In the genomic region with DNA sequence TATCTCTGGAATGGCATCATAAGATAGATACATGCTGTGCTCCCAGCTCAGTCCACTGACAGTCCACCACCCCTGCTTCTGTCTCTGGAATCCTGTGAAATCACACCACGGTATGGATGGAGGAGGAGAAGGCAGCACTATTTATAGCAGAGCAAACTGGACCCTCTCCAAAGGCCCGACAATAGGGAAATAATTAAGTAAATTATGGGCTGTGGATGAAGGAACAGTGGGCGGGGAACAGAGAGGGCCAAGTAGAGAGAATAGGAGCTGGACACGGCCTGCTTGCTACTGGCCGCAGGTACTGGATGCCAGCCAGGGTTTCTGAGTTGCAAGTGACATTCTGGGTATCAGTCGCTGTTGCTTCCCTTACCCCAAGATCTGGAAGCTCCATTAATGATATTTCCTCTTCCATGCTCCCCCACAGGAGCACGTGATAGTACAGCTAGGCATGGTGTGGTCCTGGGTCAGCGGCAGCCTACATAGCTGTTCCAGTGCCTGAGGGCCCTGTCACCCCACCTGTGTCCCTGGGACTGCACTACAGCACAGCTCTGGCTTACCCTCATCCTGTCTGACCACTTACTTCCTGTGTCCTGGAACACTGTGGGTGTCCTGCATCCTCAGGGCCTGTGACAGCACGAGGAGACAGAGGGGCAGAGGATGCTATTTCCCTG, we compare ENCODE assay signal across 9 mouse cellular contexts. TPM values are rescaled to one million over a fixed set of nuclear protein-coding genes. Genes with fewer than 3 reads are reported as not detected.
DNase-seq lines count a peak whose midpoint lies in the region; ATAC-seq and TF ChIP-seq lines count a peak whose summit lies in the region.
"Had no signal": no experiment of that assay in that cellular context is flagged by ENCODE, and none has a peak within 500 bp of the region (broad histone marks: within the 10 kb centered on the region; RNA-seq: fewer than 3 reads in every experiment).

No protein-coding gene starts in this region.

- peaks cover 33% of the 10 kb centered on the region for H3K36me3 ChIP-seq in hindbrain, postnatal 0 days (ENCODE audit: insufficient read depth, low read length)
- peaks cover 62% of the 10 kb centered on the region for H3K36me3 ChIP-seq in hindbrain, embryonic 10.5 days
- peaks cover 20% of the 10 kb centered on the region for H3K36me3 ChIP-seq in hindbrain, embryonic 16.5 days (ENCODE audit: control insufficient read depth, insufficient read depth, low read length)
- H3K36me3 ChIP-seq in midbrain, embryonic 14.5 days (ENCODE audit: control insufficient read depth, insufficient read depth, low read length): peaks cover 54% of the 10 kb centered on the region

- no peak overlapping the region for H3K27ac ChIP-seq in hindbrain, postnatal 0 days
- no peak overlapping the region for H3K27ac ChIP-seq in hindbrain, embryonic 10.5 days
- no peak overlapping the region for H3K27ac ChIP-seq in hindbrain, embryonic 16.5 days (ENCODE audit: low read depth, low read length)
- H3K27ac ChIP-seq in midbrain, embryonic 14.5 days (replicated peaks; ENCODE audit: low read depth, low read length): no peak overlapping the region
- H3K27ac ChIP-seq: hindbrain, embryonic 15.5 days had no signal

- no peaks in the 10 kb centered on the region for H3K9me3 ChIP-seq in hindbrain, postnatal 0 days (ENCODE audit: low read length)
- H3K9me3 ChIP-seq in hindbrain, embryonic 10.5 days: no peaks in the 10 kb centered on the region
- no peaks in the 10 kb centered on the region for H3K9me3 ChIP-seq in hindbrain, embryonic 16.5 days (ENCODE audit: control insufficient read depth, low read length)
- H3K9me3 ChIP-seq in midbrain, embryonic 14.5 days (ENCODE audit: control insufficient read depth, low read length): no peaks in the 10 kb centered on the region
- H3K9me3 ChIP-seq: hindbrain, embryonic 15.5 days had no signal

- H3K4me1 ChIP-seq in hindbrain, postnatal 0 days (ENCODE audit: insufficient read depth, low read length): no peaks in the 10 kb centered on the region
- peaks cover 10% of the 10 kb centered on the region for H3K4me1 ChIP-seq in hindbrain, embryonic 10.5 days (replicated peaks)
- H3K4me1 ChIP-seq in hindbrain, embryonic 16.5 days (ENCODE audit: control insufficient read depth, insufficient read depth, low read depth, low read length): no peaks in the 10 kb centered on the region
- no peaks in the 10 kb centered on the region for H3K4me1 ChIP-seq in midbrain, embryonic 14.5 days (ENCODE audit: control insufficient read depth, insufficient read depth, low read length)
- H3K4me1 ChIP-seq: hindbrain, embryonic 15.5 days had no signal

- no peaks in the 10 kb centered on the region for H3K27me3 ChIP-seq in hindbrain, postnatal 0 days (ENCODE audit: insufficient read depth, low read length)
- H3K27me3 ChIP-seq in hindbrain, embryonic 10.5 days (ENCODE audit: insufficient read depth, poor library complexity, severe bottlenecking): no peaks in the 10 kb centered on the region
- no peaks in the 10 kb centered on the region for H3K27me3 ChIP-seq in hindbrain, embryonic 16.5 days (replicated peaks; ENCODE audit: control insufficient read depth, insufficient read depth, low read length)
- H3K27me3 ChIP-seq in midbrain, embryonic 14.5 days (ENCODE audit: control insufficient read depth, insufficient read depth, low read length): no peaks in the 10 kb centered on the region
- H3K27me3 ChIP-seq: hindbrain, embryonic 15.5 days had no signal

- intact Hi-C loops in heart, postnatal 10 days (cut with DNase I): no loop called here

- DNase-seq in hindbrain, postnatal 0 days (ENCODE audit: low spot score): peak; percentile 6
- no peak for DNase-seq in hindbrain, embryonic 10.5 days (ENCODE audit: low spot score)
- peak; percentile 63 for DNase-seq in cerebellum, adult 9-11 months
- DNase-seq in heart, postnatal 10 days: peak; percentile 65 to 67
- peak; percentile 74 for DNase-seq in lung, postnatal 14 days
- DNase-seq in midbrain, embryonic 14.5 days: no peak
- DNase-seq in thymus, postnatal 4 days: no peak

- H3K9ac ChIP-seq in hindbrain, postnatal 0 days (replicated peaks; ENCODE audit: low read length): no peak overlapping the region
- H3K9ac ChIP-seq in hindbrain, embryonic 16.5 days (ENCODE audit: low read depth, low read length): no peak overlapping the region
- no peak overlapping the region for H3K9ac ChIP-seq in midbrain, embryonic 14.5 days (replicated peaks; ENCODE audit: low read length)
- H3K9ac ChIP-seq: hindbrain, embryonic 15.5 days had no signal

- H3K4me3 ChIP-seq in hindbrain, postnatal 0 days (ENCODE audit: low read length): no peak overlapping the region
- no peak overlapping the region for H3K4me3 ChIP-seq in hindbrain, embryonic 10.5 days
- H3K4me3 ChIP-seq in hindbrain, embryonic 16.5 days (ENCODE audit: low read length): no peak overlapping the region
- H3K4me3 ChIP-seq in midbrain, embryonic 14.5 days (replicated peaks; ENCODE audit: low read depth, low read length): no peak overlapping the region
- H3K4me3 ChIP-seq: hindbrain, embryonic 15.5 days had no signal

- H3K4me2 ChIP-seq in hindbrain, postnatal 0 days (ENCODE audit: low read depth, low read length): no peak overlapping the region
- no peak overlapping the region for H3K4me2 ChIP-seq in hindbrain, embryonic 16.5 days (ENCODE audit: low read length)
- no peak overlapping the region for H3K4me2 ChIP-seq in midbrain, embryonic 14.5 days (ENCODE audit: low read length)
- H3K4me2 ChIP-seq: hindbrain, embryonic 15.5 days had no signal

- TF ChIP-seq CTCF in hindbrain, postnatal 0 days (IDR thresholded peaks at IDR 0.05; ENCODE audit: low read depth): no peak

- WGBS in hindbrain, postnatal 0 days: 64% methylated on average over 9 of the region's 9 CpGs
- 87% methylated on average over 9 of the region's 9 CpGs for WGBS in hindbrain, embryonic 10.5 days
- WGBS in hindbrain, embryonic 16.5 days: 77% methylated on average over 9 of the region's 9 CpGs
- WGBS in midbrain, embryonic 14.5 days: 90% methylated on average over 9 of the region's 9 CpGs

- no peak for ATAC-seq in hindbrain, postnatal 0 days
- ATAC-seq in hindbrain, embryonic 16.5 days: no peak
- no peak for ATAC-seq in midbrain, embryonic 14.5 days (ENCODE audit: low FRiP score, low TSS enrichment)

RNA-seq across cellular contexts. Expression of gene Sbno2, which starts 20.4 kb away (rescaled TPM):
- 22.8 and 23.7 TPM in 2 replicates for total RNA-seq in hindbrain, postnatal 0 days (2014; rRNA removed)
- 6.9 and 7.8 TPM in 2 replicates for polyA plus RNA-seq in hindbrain, postnatal 0 days (2015; fragmentation: Nextera tagmentation; extraction: Ambion mirVana)
- polyA plus RNA-seq in hindbrain, embryonic 10.5 days (2016; fragmentation: Nextera tagmentation; extraction: Ambion mirVana): 16.8 and 17.2 TPM in 2 replicates
- total RNA-seq in heart, postnatal 10 days (2021): 10 to 100 TPM; 15.1 to 17.6 TPM
- 10.3 and 13.0 TPM in 2 replicates for polyA plus RNA-seq in hindbrain, embryonic 16.5 days (2015; fragmentation: Nextera tagmentation; extraction: Ambion mirVana)
- polyA plus RNA-seq in midbrain, embryonic 14.5 days (2014; fragmentation: Nextera tagmentation; extraction: Ambion mirVana): 13.2 and 13.3 TPM in 2 replicates

RNA-seq across cellular contexts. Expression of gene Stk11, which starts 30.7 kb away (rescaled TPM):
- 86.4 and 86.6 TPM in 2 replicates for total RNA-seq in hindbrain, postnatal 0 days (2014; rRNA removed)
- polyA plus RNA-seq in hindbrain, postnatal 0 days (2015; fragmentation: Nextera tagmentation; extraction: Ambion mirVana): 13.9 and 15.0 TPM in 2 replicates
- polyA plus RNA-seq in hindbrain, embryonic 10.5 days (2016; fragmentation: Nextera tagmentation; extraction: Ambion mirVana): 18.5 and 21.1 TPM in 2 replicates
- total RNA-seq in heart, postnatal 10 days (2021): 100 to 1,000 TPM; 110 to 112 TPM
- 17.7 and 18.3 TPM in 2 replicates for polyA plus RNA-seq in hindbrain, embryonic 16.5 days (2015; fragmentation: Nextera tagmentation; extraction: Ambion mirVana)
- polyA plus RNA-seq in midbrain, embryonic 14.5 days (2014; fragmentation: Nextera tagmentation; extraction: Ambion mirVana): 26.5 and 38.7 TPM in 2 replicates

RNA-seq across cellular contexts. Expression of gene Gpx4, which starts 38.0 kb away (rescaled TPM):
- total RNA-seq in hindbrain, postnatal 0 days (2014; rRNA removed): 373 and 379 TPM in 2 replicates
- 757 and 762 TPM in 2 replicates for polyA plus RNA-seq in hindbrain, postnatal 0 days (2015; fragmentation: Nextera tagmentation; extraction: Ambion mirVana)
- 681 and 705 TPM in 2 replicates for polyA plus RNA-seq in hindbrain, embryonic 10.5 days (2016; fragmentation: Nextera tagmentation; extraction: Ambion mirVana)
- 100 to 1,000 TPM; 551 to 562 TPM for total RNA-seq in heart, postnatal 10 days (2021)
- 601 and 643 TPM in 2 replicates for polyA plus RNA-seq in hindbrain, embryonic 16.5 days (2015; fragmentation: Nextera tagmentation; extraction: Ambion mirVana)
- 508 and 543 TPM in 2 replicates for polyA plus RNA-seq in midbrain, embryonic 14.5 days (2014; fragmentation: Nextera tagmentation; extraction: Ambion mirVana)

RNA-seq across cellular contexts. Expression of gene Polr2e, which starts 45.4 kb away (rescaled TPM):
- total RNA-seq in hindbrain, postnatal 0 days (2014; rRNA removed): 93.3 and 100 TPM in 2 replicates
- 143 TPM in 2 replicates for polyA plus RNA-seq in hindbrain, postnatal 0 days (2015; fragmentation: Nextera tagmentation; extraction: Ambion mirVana)
- 261 and 268 TPM in 2 replicates for polyA plus RNA-seq in hindbrain, embryonic 10.5 days (2016; fragmentation: Nextera tagmentation; extraction: Ambion mirVana)
- 10 to 100 TPM; 79.0 to 79.1 TPM for total RNA-seq in heart, postnatal 10 days (2021)
- 141 and 143 TPM in 2 replicates for polyA plus RNA-seq in hindbrain, embryonic 16.5 days (2015; fragmentation: Nextera tagmentation; extraction: Ambion mirVana)
- polyA plus RNA-seq in midbrain, embryonic 14.5 days (2014; fragmentation: Nextera tagmentation; extraction: Ambion mirVana): 157 and 167 TPM in 2 replicates

RNA-seq across cellular contexts. Expression of gene Atp5d, which starts 53.5 kb away (rescaled TPM):
- total RNA-seq in hindbrain, postnatal 0 days (2014; rRNA removed): 273 and 303 TPM in 2 replicates
- 733 and 736 TPM in 2 replicates for polyA plus RNA-seq in hindbrain, postnatal 0 days (2015; fragmentation: Nextera tagmentation; extraction: Ambion mirVana)
- 484 and 504 TPM in 2 replicates for polyA plus RNA-seq in hindbrain, embryonic 10.5 days (2016; fragmentation: Nextera tagmentation; extraction: Ambion mirVana)
- 1,000 to 10,000 TPM; 1,058 to 1,125 TPM for total RNA-seq in heart, postnatal 10 days (2021)
- 554 and 581 TPM in 2 replicates for polyA plus RNA-seq in hindbrain, embryonic 16.5 days (2015; fragmentation: Nextera tagmentation; extraction: Ambion mirVana)
- polyA plus RNA-seq in midbrain, embryonic 14.5 days (2014; fragmentation: Nextera tagmentation; extraction: Ambion mirVana): 407 and 480 TPM in 2 replicates

Comparison
In these comparisons a context has a peak if more than half of its experiments do, and no peak if none do; other contexts are left out.
1. DNase-seq: peak in hindbrain, postnatal 0 days (single experiment), cerebellum, adult 9-11 months (single experiment), heart, postnatal 10 days (2 of 2) and lung, postnatal 14 days (single experiment); none in hindbrain, embryonic 10.5 days (single experiment), midbrain, embryonic 14.5 days (single experiment) and thymus, postnatal 4 days (single experiment).